Mouse (Mus musculus): Measurements from ENCODE around the gene Rspo4. TPM values are rescaled to one million over a fixed set of nuclear protein-coding genes. Genes with fewer than 3 reads are reported as not detected.

The Rspo4 gene
- not detected for polyA plus RNA-seq (2014; fragmentation: Illumina TruSeq; extraction: RNeasy Lipid Tissue Mini Kit (QIAGEN cat#74804); ENCODE audit: low read depth, low replicate concordance)

DNA sequence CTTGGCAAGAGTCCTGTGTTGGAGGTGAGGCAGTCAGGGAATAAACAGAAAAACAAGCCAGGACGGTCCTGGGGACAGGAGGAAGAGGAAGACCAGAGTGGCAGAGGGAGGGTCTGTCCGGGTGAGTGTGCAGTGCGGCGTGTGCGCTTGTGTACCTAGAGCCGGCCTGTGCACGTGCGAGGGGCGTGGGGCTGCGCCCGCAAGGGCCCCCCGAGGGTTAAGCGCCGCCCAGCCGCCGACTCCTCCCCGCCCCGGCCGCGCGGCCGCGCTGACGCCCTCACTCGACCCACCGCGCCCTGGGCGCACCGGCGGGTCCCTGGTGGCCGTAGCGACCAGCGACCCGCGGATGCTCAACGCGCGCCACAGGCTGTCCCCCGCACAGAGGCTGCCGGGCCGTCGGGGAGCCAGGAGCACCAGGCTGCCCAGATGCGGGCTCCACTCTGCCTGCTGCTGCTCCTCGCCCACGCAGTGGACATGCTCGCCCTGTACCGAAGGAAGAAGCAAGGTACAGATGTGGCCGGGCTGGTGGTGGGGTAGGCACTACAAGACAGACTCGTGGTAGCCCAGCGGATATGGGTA lies at the start of gene Rspo4:
Gene Rspo4, plus strand, starts transcription at position 280 of the 579 bp plus-strand sequence.

DNA sequence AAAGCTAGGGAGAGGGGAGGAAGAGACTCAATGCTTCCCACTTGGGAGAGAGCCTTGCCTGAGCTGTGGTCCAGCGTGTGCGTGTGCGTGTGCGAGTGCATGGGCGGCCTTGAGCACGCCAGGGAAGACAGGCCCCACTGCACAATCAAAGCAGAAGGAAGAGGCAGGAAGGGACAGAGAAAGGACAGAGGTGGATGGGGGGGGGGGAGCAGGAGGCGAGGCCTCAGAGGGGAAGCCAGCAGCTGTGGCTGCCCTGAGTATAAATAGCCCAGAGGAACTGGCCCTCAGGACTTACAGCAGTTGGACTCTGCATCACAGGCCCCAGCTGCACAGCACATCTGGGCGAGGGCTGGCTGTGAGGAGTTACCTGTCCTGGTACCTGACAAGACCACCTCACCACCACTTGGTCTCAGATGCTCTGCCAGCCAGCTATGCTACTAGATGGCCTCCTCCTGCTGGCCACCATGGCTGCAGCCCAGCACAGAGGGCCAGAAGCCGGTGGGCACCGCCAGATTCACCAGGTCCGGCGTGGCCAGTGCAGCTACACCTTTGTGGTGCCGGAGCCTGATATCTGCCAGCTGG lies 68.3 kb downstream of the Rspo4 start, which contains the start of gene Angpt4:
Gene Angpt4, plus strand, starts transcription at position 292 of the 582 bp plus-strand sequence.

Other genes starting within 250 kb of the Rspo4 start
- 0.23 TPM for gene Snph, start 210.3 kb upstream of the Rspo4 start, polyA plus RNA-seq (2014; fragmentation: Illumina TruSeq; extraction: RNeasy Lipid Tissue Mini Kit (QIAGEN cat#74804); ENCODE audit: low read depth, low replicate concordance)
- not detected for gene Rad21l, start 174.4 kb upstream of the Rspo4 start, polyA plus RNA-seq (2014; fragmentation: Illumina TruSeq; extraction: RNeasy Lipid Tissue Mini Kit (QIAGEN cat#74804); ENCODE audit: low read depth, low replicate concordance)
- not detected for gene Tmem74b, start 140.9 kb upstream of the Rspo4 start, polyA plus RNA-seq (2014; fragmentation: Illumina TruSeq; extraction: RNeasy Lipid Tissue Mini Kit (QIAGEN cat#74804); ENCODE audit: low read depth, low replicate concordance)
- gene Psmf1, start 98.7 kb upstream of the Rspo4 start, polyA plus RNA-seq (2014; fragmentation: Illumina TruSeq; extraction: RNeasy Lipid Tissue Mini Kit (QIAGEN cat#74804); ENCODE audit: low read depth, low replicate concordance) = 11.2 TPM
- gene Angpt4, start 68.3 kb downstream of the Rspo4 start, polyA plus RNA-seq (2014; fragmentation: Illumina TruSeq; extraction: RNeasy Lipid Tissue Mini Kit (QIAGEN cat#74804); ENCODE audit: low read depth, low replicate concordance) = not detected
- 0.76 TPM for gene Fam110a, start 137.3 kb downstream of the Rspo4 start, polyA plus RNA-seq (2014; fragmentation: Illumina TruSeq; extraction: RNeasy Lipid Tissue Mini Kit (QIAGEN cat#74804); ENCODE audit: low read depth, low replicate concordance)
- 0.64 TPM for gene Slc52a3, start 153.6 kb downstream of the Rspo4 start, polyA plus RNA-seq (2014; fragmentation: Illumina TruSeq; extraction: RNeasy Lipid Tissue Mini Kit (QIAGEN cat#74804); ENCODE audit: low read depth, low replicate concordance)
- gene Scrt2, start 238.6 kb downstream of the Rspo4 start, polyA plus RNA-seq (2014; fragmentation: Illumina TruSeq; extraction: RNeasy Lipid Tissue Mini Kit (QIAGEN cat#74804); ENCODE audit: low read depth, low replicate concordance) = not detected

Data from adrenal gland, adult 10 weeks (tissue).